Mouse (Mus musculus) erythroblast, embryonic 14.5 days (primary cell): Measurements from ENCODE around the gene Gas7. TPM values are rescaled to one million over a fixed set of nuclear protein-coding genes. Genes with fewer than 3 reads are reported as not detected.

Source experiments
- H3K27me3 ChIP-seq: 2 replicates; pipeline ENCODE4 v1.6.1; 2012; ENCODE audit warnings: inconsistent platforms; ENCODE audit not compliant: control insufficient read depth
- H3K36me3 ChIP-seq: 2 replicates; pipeline ENCODE4 v1.6.1; 2012; ENCODE audit warnings: mild to moderate bottlenecking, inconsistent platforms; ENCODE audit not compliant: control insufficient read depth
- H3K4me1 ChIP-seq: 2 replicates; pipeline ENCODE4 v1.6.1; 2012; ENCODE audit warnings: inconsistent platforms; ENCODE audit not compliant: control insufficient read depth
- H3K4me3 ChIP-seq: replicated peaks from 2 replicates; pipeline ENCODE3; 2012; ENCODE audit warnings: moderate library complexity, mild to moderate bottlenecking, inconsistent platforms
- H3K9me3 ChIP-seq: 2 replicates; pipeline ENCODE4 v1.6.1; 2012; ENCODE audit warnings: low read length, inconsistent platforms, mixed read lengths; ENCODE audit not compliant: control insufficient read depth
- GATA1 ChIP-seq: IDR thresholded peaks from 2 replicates; pipeline ENCODE4 v1.6.1; 2012; ENCODE audit warnings: low read length, inconsistent platforms, mixed read lengths
- TAL1 ChIP-seq: IDR thresholded peaks from 3 replicates; pipeline ENCODE4 v1.6.1; 2012; ENCODE audit warnings: low read length, inconsistent platforms, mixed read lengths
- polyA plus RNA-seq: library from polyadenylated mRNA; stranded (reverse); fragments of >175 nt; gene quantifications from 2 replicates; pipeline ENCODE4 v1.2.3, GENCODE M21; 2012

Gene Gas7
- polyA plus RNA-seq, 1 experiment = 0.01 TPM

- TF ChIP-seq TAL1 = no peak
- TF ChIP-seq GATA1 = no peak
- no peaks in the 10 kb centered on the region for H3K4me1 ChIP-seq
- no peaks in the 10 kb centered on the region for H3K9me3 ChIP-seq
- H3K27me3 ChIP-seq = no peaks in the 10 kb centered on the region
- no peaks in the 10 kb centered on the region for H3K36me3 ChIP-seq
- H3K4me3 ChIP-seq = no peak overlapping the region
These were observed 69.5 kb downstream of the Gas7 start for GRCm38 (mm10) chr11:67524731-67525130.

GRCm38 (mm10) chr11:67525841-67526240 lies 70.6 kb downstream of the Gas7 start:
- TF ChIP-seq TAL1 (no peak), GATA1 (no peak)
- H3K4me3 ChIP-seq = no peak overlapping the region
- H3K4me1 ChIP-seq = peaks cover 4% of the 10 kb centered on the region; the same call in 1 of the 2 replicates
- no peaks in the 10 kb centered on the region for H3K9me3 ChIP-seq
- H3K36me3 ChIP-seq = no peaks in the 10 kb centered on the region
- no peaks in the 10 kb centered on the region for H3K27me3 ChIP-seq

- no peak overlapping the region for H3K4me3 ChIP-seq
These were observed 71.6 kb downstream of the Gas7 start for GRCm38 (mm10) chr11:67526621-67527545.

GRCm38 (mm10) chr11:67531286-67531685 lies 76.0 kb downstream of the Gas7 start:
- H3K36me3 ChIP-seq = no peaks in the 10 kb centered on the region
- H3K27me3 ChIP-seq = no peaks in the 10 kb centered on the region
- H3K9me3 ChIP-seq = no peaks in the 10 kb centered on the region
- H3K4me1 ChIP-seq = peaks cover 4% of the 10 kb centered on the region; the same call in 1 of the 2 replicates
- TF ChIP-seq GATA1 (no peak), TAL1 (no peak)
- H3K4me3 ChIP-seq = no peak overlapping the region

More at GRCm38 (mm10) chr11:67526621-67527545, 71.6 kb downstream of the Gas7 start:
- Histone ChIP-seq H3K9me3 (no peaks in the 10 kb centered on the region), H3K36me3 (no peaks in the 10 kb centered on the region), H3K4me1 (peaks cover 4% of the 10 kb centered on the region; the same call in 1 of the 2 replicates), H3K27me3 (no peaks in the 10 kb centered on the region)
- no peak for TF ChIP-seq GATA1
- no peak for TF ChIP-seq TAL1

- no peaks in the 10 kb centered on the region for H3K36me3 ChIP-seq
- no peak overlapping the region for H3K4me3 ChIP-seq
- peaks cover 4% of the 10 kb centered on the region; the same call in 1 of the 2 replicates for H3K4me1 ChIP-seq
- no peaks in the 10 kb centered on the region for H3K27me3 ChIP-seq
- TF ChIP-seq GATA1 (no peak), TAL1 (no peak)
- H3K9me3 ChIP-seq = no peaks in the 10 kb centered on the region
These were observed 76.8 kb downstream of the Gas7 start for GRCm38 (mm10) chr11:67531926-67532565.

- no peaks in the 10 kb centered on the region for H3K27me3 ChIP-seq
- H3K4me1 ChIP-seq = peaks cover 4% of the 10 kb centered on the region; the same call in 1 of the 2 replicates
- no peaks in the 10 kb centered on the region for H3K36me3 ChIP-seq
- H3K4me3 ChIP-seq = no peak overlapping the region
- H3K9me3 ChIP-seq = no peaks in the 10 kb centered on the region
- TF ChIP-seq TAL1 = no peak
- TF ChIP-seq GATA1 = no peak
These were observed 77.5 kb downstream of the Gas7 start for GRCm38 (mm10) chr11:67532728-67533127.

GRCm38 (mm10) chr11:67533151-67533550 lies 77.9 kb downstream of the Gas7 start:
- H3K4me1 ChIP-seq = peaks cover 4% of the 10 kb centered on the region; the same call in 1 of the 2 replicates
- no peak overlapping the region for H3K4me3 ChIP-seq
- no peaks in the 10 kb centered on the region for H3K9me3 ChIP-seq
- H3K27me3 ChIP-seq = no peaks in the 10 kb centered on the region
- no peak for TF ChIP-seq TAL1
- no peak for TF ChIP-seq GATA1
- no peaks in the 10 kb centered on the region for H3K36me3 ChIP-seq

- TF ChIP-seq TAL1 = no peak
- no peak for TF ChIP-seq GATA1
- H3K9me3 ChIP-seq = no peaks in the 10 kb centered on the region
- no peaks in the 10 kb centered on the region for H3K27me3 ChIP-seq
- no peaks in the 10 kb centered on the region for H3K36me3 ChIP-seq
- no peaks in the 10 kb centered on the region for H3K4me1 ChIP-seq
- no peak overlapping the region for H3K4me3 ChIP-seq
These were observed 80.5 kb downstream of the Gas7 start for GRCm38 (mm10) chr11:67535703-67536102.

- TF ChIP-seq GATA1 = no peak
- Histone ChIP-seq H3K4me1 (no peaks in the 10 kb centered on the region), H3K36me3 (no peaks in the 10 kb centered on the region), H3K4me3 (no peak overlapping the region), H3K9me3 (no peaks in the 10 kb centered on the region), H3K27me3 (no peaks in the 10 kb centered on the region)
These were observed 81.2 kb downstream of the Gas7 start for GRCm38 (mm10) chr11:67536413-67536812.
